Mouse (Mus musculus): Measurements from ENCODE around the gene Flot1.

GRCm38 (mm10) chr17:35859835-35860234, 36.8 kb downstream of the Flot1 start:
- TF ChIP-seq POLR2A (IDR thresholded peaks at IDR 0.05; ENCODE audit: extremely low read depth, insufficient read depth, low read length) (no peak), CTCF (IDR thresholded peaks at IDR 0.05; ENCODE audit: extremely low read depth, insufficient read depth, low read length) (no peak)
